Mouse (Mus musculus) testis, adult 2 months (tissue): Measurements from ENCODE around the gene Ahnak. TPM values are rescaled to one million over a fixed set of nuclear protein-coding genes. Genes with fewer than 3 reads are reported as not detected.
A peak's percentile ranks its signal among the peaks of the same experiment; 100 is the strongest.

Source experiments
- H3K27ac ChIP-seq: fragments of 200-500 bp; 2 replicates; pipeline ENCODE4 v1.5.1; 2012; ENCODE audit warnings: low read depth, low read length; ENCODE audit not compliant: control insufficient read depth, insufficient read depth
- H3K27me3 ChIP-seq: fragments of 200-500 bp; 2 replicates; pipeline ENCODE4 v1.6.1; 2012; ENCODE audit warnings: mild to moderate bottlenecking, low read length, moderate library complexity; ENCODE audit not compliant: control insufficient read depth, insufficient read depth
- H3K36me3 ChIP-seq: fragments of 200-500 bp; 2 replicates; pipeline ENCODE4 v1.6.1; 2012; ENCODE audit warnings: mild to moderate bottlenecking, low read length; ENCODE audit not compliant: control insufficient read depth, insufficient read depth
- H3K4me1 ChIP-seq: fragments of 200-500 bp; 2 replicates; pipeline ENCODE4 v1.6.1; 2012; ENCODE audit warnings: low read length; ENCODE audit not compliant: control insufficient read depth, insufficient read depth
- H3K4me3 ChIP-seq: fragments of 200-500 bp; 2 replicates; pipeline ENCODE4 v1.5.1; 2012; ENCODE audit warnings: low read depth, mild to moderate bottlenecking, low read length, moderate library complexity, mixed read lengths; ENCODE audit not compliant: control insufficient read depth
- CTCF ChIP-seq: fragments of 200-500 bp; IDR thresholded peaks from 2 replicates; pipeline ENCODE4 v1.5.1; 2012; ENCODE audit warnings: low read depth, mild to moderate bottlenecking, inconsistent platforms, low read length, moderate library complexity; ENCODE audit not compliant: control insufficient read depth, insufficient read depth, insufficient replicate concordance
- POLR2A ChIP-seq: fragments of 200-500 bp; IDR thresholded peaks from 2 replicates; pipeline ENCODE4 v1.6.1; 2012; ENCODE audit warnings: low read depth, mild to moderate bottlenecking, inconsistent platforms, low read length, moderate library complexity; ENCODE audit not compliant: control insufficient read depth
- polyA plus RNA-seq: library from polyadenylated mRNA; depleted of rRNA; stranded (reverse); fragments of >200 nt; gene quantifications from 2 replicates; pipeline ENCODE4 v1.2.3, GENCODE M21; 2012

Gene Ahnak
- polyA plus RNA-seq, 1 experiment = 1.6 TPM

GRCm38 (mm10) chr19:9062822-9063221 is 73.7 kb downstream of the Ahnak start:
- Histone ChIP-seq H3K27ac (no peak overlapping the region), H3K36me3 (no peaks in the 10 kb centered on the region), H3K4me3 (no peak overlapping the region), H3K4me1 (no peaks in the 10 kb centered on the region), H3K27me3 (no peaks in the 10 kb centered on the region)
- TF ChIP-seq CTCF (no peak), POLR2A (no peak)

GRCm38 (mm10) chr19:9063831-9064230 is 74.7 kb downstream of the Ahnak start:
- no peak overlapping the region for H3K4me3 ChIP-seq
- H3K4me1 ChIP-seq = no peaks in the 10 kb centered on the region
- H3K27me3 ChIP-seq = no peaks in the 10 kb centered on the region
- no peaks in the 10 kb centered on the region for H3K36me3 ChIP-seq
- no peak overlapping the region for H3K27ac ChIP-seq
- TF ChIP-seq CTCF (no peak), POLR2A (no peak)

GRCm38 (mm10) chr19:9065621-9066561 is 76.8 kb downstream of the Ahnak start:
- Histone ChIP-seq H3K36me3 (no peaks in the 10 kb centered on the region), H3K27ac (no peak overlapping the region), H3K4me3 (no peak overlapping the region), H3K27me3 (no peaks in the 10 kb centered on the region), H3K4me1 (no peaks in the 10 kb centered on the region)
- no peak for TF ChIP-seq CTCF
- TF ChIP-seq POLR2A = no peak

- Histone ChIP-seq H3K27me3 (no peaks in the 10 kb centered on the region), H3K27ac (no peak overlapping the region), H3K36me3 (no peaks in the 10 kb centered on the region), H3K4me1 (peaks cover 2% of the 10 kb centered on the region; the same call in 1 of the 2 replicates), H3K4me3 (no peak overlapping the region)
- TF ChIP-seq CTCF (no peak), POLR2A (no peak)
Observed at GRCm38 (mm10) chr19:9067292-9067691, 78.2 kb downstream of the Ahnak start.

- peaks cover 2% of the 10 kb centered on the region; the same call in 1 of the 2 replicates for H3K4me1 ChIP-seq
- TF ChIP-seq POLR2A = no peak
- no peak for TF ChIP-seq CTCF
- no peak overlapping the region for H3K27ac ChIP-seq
Observed at GRCm38 (mm10) chr19:9069687-9070307, 80.7 kb downstream of the Ahnak start.

GRCm38 (mm10) chr19:9070316-9070715 is 81.2 kb downstream of the Ahnak start:
- Histone ChIP-seq H3K27me3 (no peaks in the 10 kb centered on the region), H3K4me1 (peaks cover 2% of the 10 kb centered on the region; the same call in 1 of the 2 replicates), H3K36me3 (no peaks in the 10 kb centered on the region), H3K27ac (no peak overlapping the region), H3K4me3 (no peak overlapping the region)
- TF ChIP-seq POLR2A (no peak), CTCF (no peak)

More at GRCm38 (mm10) chr19:9069687-9070307, 80.7 kb downstream of the Ahnak start:
- H3K4me3 ChIP-seq = no peak overlapping the region
- no peaks in the 10 kb centered on the region for H3K36me3 ChIP-seq
- no peaks in the 10 kb centered on the region for H3K27me3 ChIP-seq

- peak overlapping the region; percentile 33 for H3K27ac ChIP-seq
- peaks cover 5% of the 10 kb centered on the region for H3K4me1 ChIP-seq
- H3K36me3 ChIP-seq = no peaks in the 10 kb centered on the region
- H3K27me3 ChIP-seq = no peaks in the 10 kb centered on the region
- no peak overlapping the region for H3K4me3 ChIP-seq
- TF ChIP-seq CTCF = no peak
Observed at GRCm38 (mm10) chr19:9071456-9072156, 82.5 kb downstream of the Ahnak start.
